Comparison of ENCODE assay signal across 9 mouse cellular contexts in the genomic region with DNA sequence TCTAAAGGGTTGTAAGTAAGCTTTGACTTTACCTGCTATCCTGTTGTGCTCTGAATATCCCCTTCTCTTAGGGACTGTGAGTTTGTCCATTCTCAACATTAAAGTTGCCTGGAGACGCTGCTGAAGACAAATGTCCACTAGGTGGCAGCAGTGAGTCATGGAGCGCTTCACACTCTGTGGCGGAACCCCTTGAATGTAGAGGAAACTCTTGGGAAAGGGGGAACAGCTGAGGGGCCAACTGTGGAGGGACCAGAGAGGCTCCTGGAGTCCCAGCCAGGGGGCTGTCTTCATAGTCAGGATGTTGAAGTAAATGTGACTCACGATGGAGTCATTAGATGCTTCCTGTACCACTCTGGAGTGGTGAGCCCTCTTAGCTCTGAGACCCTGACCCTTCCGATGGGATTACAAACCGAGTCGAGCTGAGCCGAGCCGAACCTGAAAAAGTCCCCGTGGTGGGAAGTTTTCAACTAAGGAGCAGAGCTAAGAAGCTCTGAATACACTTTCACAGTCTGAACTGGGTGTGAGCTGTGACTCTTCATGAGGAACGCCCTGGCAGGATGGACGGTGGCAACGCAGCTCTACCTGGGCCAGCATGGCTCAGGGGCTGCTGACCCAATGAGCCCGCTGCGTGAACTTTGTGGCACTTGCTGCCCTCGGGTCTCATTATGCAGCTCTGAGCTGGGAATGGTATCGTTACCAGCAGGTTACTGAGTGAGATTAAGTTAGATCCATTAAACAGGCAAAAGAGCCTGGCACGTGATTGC. TPM values are rescaled to one million over a fixed set of nuclear protein-coding genes. Genes with fewer than 3 reads are reported as not detected.
A peak's percentile ranks its signal among the peaks of the same experiment; 100 is the strongest.
DNase-seq lines count a peak whose midpoint lies in the region; ATAC-seq and TF ChIP-seq lines count a peak whose summit lies in the region.
"Had no signal": no experiment of that assay in that cellular context is flagged by ENCODE, and none has a peak within 500 bp of the region (broad histone marks: within the 10 kb centered on the region; RNA-seq: fewer than 3 reads in every experiment).

No protein-coding gene starts in this region.

- H3K36me3 ChIP-seq in heart, adult 2 months (ENCODE audit: control insufficient read depth, insufficient read depth, low read length), result no peaks in the 10 kb centered on the region
- H3K36me3 ChIP-seq in forebrain, embryonic 12.5 days (replicated peaks), result no peaks in the 10 kb centered on the region
- no peaks in the 10 kb centered on the region for H3K36me3 ChIP-seq in intestine, embryonic 15.5 days
- H3K36me3 ChIP-seq: stomach, embryonic 15.5 days had no signal

- intact Hi-C loops in heart, adult 2 months (cut with DNase I), result loop anchor here (1.0 to 5.0 kb wide), 2 partner anchors 70 to 189 kb away; no protein-coding TSS in a partner anchor
- intact Hi-C loops in heart, postnatal 25 days (cut with DNase I), result loop anchor here (5.0 kb wide), 2 partner anchors 99 to 189 kb away; no protein-coding TSS in a partner anchor
- intact Hi-C loops in left cerebral cortex, postnatal 36 days (cut with DNase I), result loop anchor here (5.0 kb wide), 1 partner anchor 179 kb away; no protein-coding TSS in a partner anchor

- H3K27me3 ChIP-seq in heart, adult 2 months (ENCODE audit: control insufficient read depth, insufficient read depth, low read length), result peaks cover 3% of the 10 kb centered on the region; the same call in 1 of the 2 replicates
- H3K27me3 ChIP-seq in forebrain, embryonic 12.5 days, result peaks cover 30% of the 10 kb centered on the region
- 0 out of 2 replicates have a peak, but pooled peaks cover 5% of the 10 kb centered on the region for H3K27me3 ChIP-seq in intestine, embryonic 15.5 days (replicated peaks)

- no peaks in the 10 kb centered on the region for H3K9me3 ChIP-seq in forebrain, embryonic 12.5 days
- no peaks in the 10 kb centered on the region for H3K9me3 ChIP-seq in intestine, embryonic 15.5 days
- H3K9me3 ChIP-seq: stomach, embryonic 15.5 days had no signal

- no peak overlapping the region for H3K27ac ChIP-seq in heart, adult 2 months
- no peak overlapping the region for H3K27ac ChIP-seq in forebrain, embryonic 12.5 days
- no peak overlapping the region for H3K27ac ChIP-seq in intestine, embryonic 15.5 days
- H3K27ac ChIP-seq: stomach, embryonic 15.5 days had no signal

- H3K4me2 ChIP-seq in forebrain, embryonic 12.5 days, result no peak overlapping the region
- H3K4me2 ChIP-seq in intestine, embryonic 15.5 days (replicated peaks), result no peak overlapping the region
- H3K4me2 ChIP-seq: stomach, embryonic 15.5 days had no signal

- DNase-seq in heart, adult 2 months, result peak; percentile 41 to 62
- no peak for DNase-seq in heart, postnatal 25 days (ENCODE audit: low spot score)
- peak; percentile 46 for DNase-seq in c-Kit-negative CD71-positive TER-119-positive erythroid progenitor cells, embryonic 14.5 days (ENCODE audit: low read depth, low spot score)
- peak; percentile 34 to 65 for DNase-seq in left cerebral cortex, postnatal 36 days (ENCODE audit: low spot score in 2 of 2)
- DNase-seq in monocyte, adult 2 months (ENCODE audit: low read depth in 1 of 2, low spot score in 2 of 2), result peak; percentile 29 to 59
- peak; percentile 48 to 59 for DNase-seq in spleen, postnatal 36 days (ENCODE audit: low spot score in 2 of 2)

- H3K79me2 ChIP-seq in heart, adult 2 months (replicated peaks; ENCODE audit: control insufficient read depth, insufficient read depth, low read length), result no peaks in the 10 kb centered on the region

- H3K4me1 ChIP-seq in heart, adult 2 months (ENCODE audit: control insufficient read depth, insufficient read depth, low read length), result no peaks in the 10 kb centered on the region
- H3K4me1 ChIP-seq in forebrain, embryonic 12.5 days, result peaks cover 21% of the 10 kb centered on the region
- no peaks in the 10 kb centered on the region for H3K4me1 ChIP-seq in intestine, embryonic 15.5 days (replicated peaks)
- H3K4me1 ChIP-seq: stomach, embryonic 15.5 days had no signal

- no peak overlapping the region for H3K4me3 ChIP-seq in heart, adult 2 months
- no peak overlapping the region for H3K4me3 ChIP-seq in forebrain, embryonic 12.5 days (replicated peaks)
- H3K4me3 ChIP-seq in intestine, embryonic 15.5 days (replicated peaks), result no peak overlapping the region
- H3K4me3 ChIP-seq: stomach, embryonic 15.5 days had no signal

- TF ChIP-seq EP300 in heart, adult 2 months (IDR thresholded peaks at IDR 0.05; ENCODE audit: insufficient read depth, low read depth, low read length), result 0 out of 2 replicates have a peak, but pooled peaks have one; percentile 48

- no peak overlapping the region for H3K9ac ChIP-seq in heart, adult 2 months (ENCODE audit: low read depth, low read length)
- no peak overlapping the region for H3K9ac ChIP-seq in forebrain, embryonic 12.5 days
- H3K9ac ChIP-seq in intestine, embryonic 15.5 days, result no peak overlapping the region
- H3K9ac ChIP-seq: stomach, embryonic 15.5 days had no signal

- WGBS in heart, adult 2 months, result 33% methylated on average over 18 of the region's 18 CpGs
- WGBS in forebrain, embryonic 12.5 days, result 44% methylated on average over 18 of the region's 18 CpGs
- WGBS in intestine, embryonic 15.5 days, result 43% methylated on average over 18 of the region's 18 CpGs

- ATAC-seq in forebrain, embryonic 12.5 days (ENCODE audit: low FRiP score), result peak; percentile 49; the same call in 1 of the 2 replicates
- 0 out of 2 replicates have a peak, but pooled peaks have one; percentile 35 for ATAC-seq in intestine, embryonic 15.5 days

- no peak for TF ChIP-seq POLR2A in heart, adult 2 months (IDR thresholded peaks at IDR 0.05; ENCODE audit: insufficient read depth, low read depth, low read length)

- no peak; the same call in 1 of the 2 replicates for TF ChIP-seq CTCF in heart, adult 2 months (IDR thresholded peaks at IDR 0.05)

RNA-seq across cellular contexts. Expression of a gene that starts 7.7 kb away (rescaled TPM):
- under 1 TPM; 0.31 to 0.32 TPM for total RNA-seq in heart, adult 2 months (2021)
- 1.1 and 1.3 TPM in 2 replicates for polyA plus RNA-seq in heart, adult 2 months (2012; rRNA removed)
- total RNA-seq in heart, postnatal 25 days (2021), result under 1 TPM; 0.67 to 0.75 TPM
- polyA plus RNA-seq in forebrain, embryonic 12.5 days (2016; fragmentation: Nextera tagmentation; extraction: Ambion mirVana), result 0.80 and 1.2 TPM in 2 replicates
- polyA plus RNA-seq in intestine, embryonic 15.5 days (2015; fragmentation: Nextera tagmentation; extraction: Ambion mirVana), result 3.6 and 3.7 TPM in 2 replicates
- total RNA-seq in left cerebral cortex, postnatal 36 days (2021), result 1 to 10 TPM; 1.1 to 1.9 TPM

RNA-seq across cellular contexts. Expression of a gene that starts 21.6 kb away (rescaled TPM):
- total RNA-seq in heart, adult 2 months (2021), result under 1 TPM; 0.45 to 0.50 TPM
- 0.18 and 0.47 TPM in 2 replicates for polyA plus RNA-seq in heart, adult 2 months (2012; rRNA removed)
- under 1 TPM; 0.28 to 0.42 TPM for total RNA-seq in heart, postnatal 25 days (2021)
- not detected in 2 replicates for polyA plus RNA-seq in forebrain, embryonic 12.5 days (2016; fragmentation: Nextera tagmentation; extraction: Ambion mirVana)
- 0.06 and 0.28 TPM in 2 replicates for polyA plus RNA-seq in intestine, embryonic 15.5 days (2015; fragmentation: Nextera tagmentation; extraction: Ambion mirVana)
- total RNA-seq in left cerebral cortex, postnatal 36 days (2021), result not detected

RNA-seq across cellular contexts. Expression of a gene that starts 35.3 kb away (rescaled TPM):
- 1 to 10 TPM; 5.8 to 8.6 TPM for total RNA-seq in heart, adult 2 months (2021)
- polyA plus RNA-seq in heart, adult 2 months (2012; rRNA removed), result 11.4 and 22.1 TPM in 2 replicates
- total RNA-seq in heart, postnatal 25 days (2021), result 1 to 10 TPM; 9.0 to 9.7 TPM
- not detected in 2 replicates for polyA plus RNA-seq in forebrain, embryonic 12.5 days (2016; fragmentation: Nextera tagmentation; extraction: Ambion mirVana)
- not detected in 2 replicates for polyA plus RNA-seq in intestine, embryonic 15.5 days (2015; fragmentation: Nextera tagmentation; extraction: Ambion mirVana)
- total RNA-seq in left cerebral cortex, postnatal 36 days (2021), result under 1 TPM; 0.72 to 0.75 TPM
- polyA plus RNA-seq: stomach, embryonic 15.5 days had no signal

RNA-seq across cellular contexts. Expression of a gene that starts 46.0 kb away (rescaled TPM):
- total RNA-seq in heart, adult 2 months (2021), result 1 to 10 TPM; 2.7 to 9.1 TPM
- polyA plus RNA-seq in heart, adult 2 months (2012; rRNA removed), result 3.0 TPM in 1 of 2 replicates, not detected in the other
- total RNA-seq in heart, postnatal 25 days (2021), result 1 to 10 TPM; 1.2 to 1.9 TPM
- polyA plus RNA-seq in forebrain, embryonic 12.5 days (2016; fragmentation: Nextera tagmentation; extraction: Ambion mirVana), result not detected in 2 replicates
- polyA plus RNA-seq in intestine, embryonic 15.5 days (2015; fragmentation: Nextera tagmentation; extraction: Ambion mirVana), result not detected in 2 replicates
- under 1 TPM; 0.72 to 0.75 TPM for total RNA-seq in left cerebral cortex, postnatal 36 days (2021)
- polyA plus RNA-seq: stomach, embryonic 15.5 days had no signal

RNA-seq across cellular contexts. Expression of a gene that starts 50.2 kb away (rescaled TPM):
- total RNA-seq in heart, adult 2 months (2021), result under 1 TPM; 0.11 to 0.60 TPM
- polyA plus RNA-seq in heart, adult 2 months (2012; rRNA removed), result 0.38 and 1.00 TPM in 2 replicates
- total RNA-seq in heart, postnatal 25 days (2021), result under 1 TPM in 1 of 2 experiments, not detected in 1; 0.28 TPM
- polyA plus RNA-seq in forebrain, embryonic 12.5 days (2016; fragmentation: Nextera tagmentation; extraction: Ambion mirVana), result 0.19 TPM in 1 of 2 replicates, not detected in the other
- 0.85 and 1.2 TPM in 2 replicates for polyA plus RNA-seq in intestine, embryonic 15.5 days (2015; fragmentation: Nextera tagmentation; extraction: Ambion mirVana)
- total RNA-seq in left cerebral cortex, postnatal 36 days (2021), result under 1 TPM; 0.44 to 0.48 TPM
